Mouse (Mus musculus): ENCODE results near the gene Gm3532. TPM values are rescaled to one million over a fixed set of nuclear protein-coding genes. Genes with fewer than 3 reads are reported as not detected.
"Not testable (repeated sequence)": the region's sequence is repeated elsewhere in the genome, so short reads cannot be mapped to it uniquely, and the experiment has no call there.

The Gm3532 gene
- total RNA-seq (2015) (not detected in 2 replicates), total RNA-seq (2017) (not detected in 2 replicates)

DNA sequence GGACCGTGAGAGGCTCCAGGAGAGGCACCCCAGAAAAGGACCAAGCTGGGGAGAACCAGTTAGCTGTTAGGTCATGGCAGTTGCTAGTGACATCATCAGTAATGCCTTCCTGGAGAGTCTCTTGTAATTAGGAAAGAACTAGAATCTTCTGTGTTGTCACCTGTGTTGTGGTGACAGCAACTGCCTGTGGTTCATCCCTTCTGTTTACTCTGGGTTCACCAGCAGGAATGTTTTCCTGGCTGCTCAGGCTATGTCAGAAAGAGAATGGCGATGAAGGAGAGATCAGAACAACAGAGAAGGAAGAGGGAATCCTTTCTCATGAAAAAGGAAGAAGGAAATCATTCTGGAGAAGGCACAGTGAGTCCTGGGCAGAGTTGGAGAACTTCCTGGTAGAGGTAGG lies at the start of gene Gm3532:
Gene Gm3532 (plus strand): TSS at position 301 of the 400 bp plus-strand sequence.
- not testable (repeated sequence) for ATAC-seq (replicated peaks; ENCODE audit: poor library complexity)

DNA sequence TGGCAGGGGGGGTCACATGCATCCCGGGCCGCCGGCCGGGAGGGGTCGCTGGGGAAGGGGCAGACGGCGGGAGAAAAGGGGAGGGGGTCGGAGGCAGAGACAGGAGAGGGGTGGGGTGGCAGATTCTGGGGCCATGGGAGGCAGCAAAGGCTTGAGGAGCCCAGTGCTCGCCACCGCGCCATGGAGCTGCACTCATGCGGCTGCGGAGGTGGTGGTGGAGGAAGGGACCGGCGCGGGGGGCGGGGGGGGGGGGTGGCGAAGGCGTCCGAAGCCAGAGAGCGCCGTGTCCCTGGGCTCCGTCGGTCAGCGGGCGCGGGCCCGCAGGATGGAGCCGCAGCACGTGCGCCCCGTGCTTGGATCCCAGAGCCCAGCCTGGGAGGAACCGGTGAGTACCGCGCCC lies 36.9 kb upstream of the Gm3532 start, which contains the start of gene Gm3488:
Gene Gm3488 (plus strand): TSS at position 301 of the 400 bp plus-strand sequence.
- ATAC-seq (replicated peaks; ENCODE audit: poor library complexity) = not testable (repeated sequence)

Other genes starting within 250 kb of the Gm3532 start
- not detected in 2 replicates for gene Gm3542, start 203.6 kb upstream of the Gm3532 start, total RNA-seq (2015)
- not detected in 2 replicates for gene Gm3542, start 203.6 kb upstream of the Gm3532 start, total RNA-seq (2017)
- gene Gm3500, start 149.4 kb upstream of the Gm3532 start, total RNA-seq (2015) = not detected in 2 replicates
- gene Gm3500, start 149.4 kb upstream of the Gm3532 start, total RNA-seq (2017) = not detected in 2 replicates
- 0.76 and 1.4 TPM in 2 replicates for gene Gm3194, start 83.0 kb upstream of the Gm3532 start, total RNA-seq (2015)
- 0.91 and 1.00 TPM in 2 replicates for gene Gm3194, start 83.0 kb upstream of the Gm3532 start, total RNA-seq (2017)
- not detected in 2 replicates for gene Gm8246, start 60.7 kb upstream of the Gm3532 start, total RNA-seq (2015)
- gene Gm8246, start 60.7 kb upstream of the Gm3532 start, total RNA-seq (2017) = not detected in 2 replicates
- gene Gm3187, start 54.3 kb upstream of the Gm3532 start, total RNA-seq (2015) = not detected in 2 replicates
- not detected in 2 replicates for gene Gm3187, start 54.3 kb upstream of the Gm3532 start, total RNA-seq (2017)
- gene Gm3488, start 36.8 kb upstream of the Gm3532 start, total RNA-seq (2015) = 0.69 TPM in 1 of 2 replicates, not detected in the other
- gene Gm3488, start 36.8 kb upstream of the Gm3532 start, total RNA-seq (2017) = not detected in 2 replicates
- gene Gm8265, start 94.5 kb downstream of the Gm3532 start, total RNA-seq (2015) = not detected in 2 replicates
- not detected in 2 replicates for gene Gm8265, start 94.5 kb downstream of the Gm3532 start, total RNA-seq (2017)
- not detected in 2 replicates for gene Gm9603, start 149.0 kb downstream of the Gm3532 start, total RNA-seq (2015)
- gene Gm9603, start 149.0 kb downstream of the Gm3532 start, total RNA-seq (2017) = not detected in 2 replicates
- gene Gm3373, start 203.1 kb downstream of the Gm3532 start, total RNA-seq (2015) = not detected in 2 replicates
- gene Gm3373, start 203.1 kb downstream of the Gm3532 start, total RNA-seq (2017) = not detected in 2 replicates